Mouse (Mus musculus) myocyte (in vitro differentiated cells): ENCODE measurements around the gene Esrrg.

Experiments
- MYOG ChIP-seq, 3 experiments: IDR thresholded peaks; one replicate each; pipeline ENCODE4 v1.6.1; 2011; ENCODE audit warnings: control low read depth in 2 of 3, low read depth in 2 of 3, mild to moderate bottlenecking in 2 of 3; ENCODE audit not compliant: insufficient read length in 2 of 3, control insufficient read depth in 1 of 3, insufficient read depth in 1 of 3
- POLR2A ChIP-seq: IDR thresholded peaks from one replicate; pipeline ENCODE4 v1.6.1; 2011; ENCODE audit warnings: low read depth, mild to moderate bottlenecking, control low read depth, moderate library complexity; ENCODE audit not compliant: insufficient read length
- POLR2AphosphoS2 ChIP-seq: IDR thresholded peaks from one replicate; pipeline ENCODE4 v1.6.1; 2011; ENCODE audit warnings: low read depth, control low read depth; ENCODE audit not compliant: insufficient read length
- REST ChIP-seq: IDR thresholded peaks from one replicate; pipeline ENCODE4 v1.6.1; 2011; ENCODE audit warnings: mild to moderate bottlenecking, control low read depth, moderate library complexity; ENCODE audit not compliant: insufficient read depth, insufficient read length
- TCF12 ChIP-seq: IDR thresholded peaks from one replicate; pipeline ENCODE4 v1.6.1; 2011; ENCODE audit warnings: mild to moderate bottlenecking, control low read depth; ENCODE audit not compliant: poor library complexity, insufficient read depth, severe bottlenecking
- USF1 ChIP-seq: IDR thresholded peaks from one replicate; pipeline ENCODE4 v1.6.1; 2011; ENCODE audit warnings: low read depth, mild to moderate bottlenecking, control low read depth, moderate library complexity

GRCm38 (mm10) chr1:187805001-187805400 is 196.4 kb downstream of the Esrrg start:
- TF ChIP-seq POLR2A, result no peak
- TF ChIP-seq TCF12, result no peak
- no peak for TF ChIP-seq USF1
- no peak for TF ChIP-seq MYOG (IDR thresholded peaks at IDR 0.05; ENCODE audit: control insufficient read depth in 1 of 3, insufficient read depth in 1 of 3, insufficient read length in 2 of 3, low read depth in 2 of 3)
- no peak for TF ChIP-seq POLR2AphosphoS2
- TF ChIP-seq REST, result no peak
